Mouse (Mus musculus) hematopoietic stem cell, adult 5-6 weeks (primary cell): ENCODE data around the gene Dusp28. TPM values are rescaled to one million over a fixed set of nuclear protein-coding genes. Genes with fewer than 3 reads are reported as not detected.

Experiments used
- total RNA-seq: library from RNA; stranded (forward); fragments of 172-1452, 232-1000 nt; gene quantifications from 2 replicates; pipeline ENCODE4 v1.2.3, GENCODE M21; 2017

Dusp28 gene
- total RNA-seq, 1 experiment from 2014 or later = 6.1 TPM

Other genes starting within 250 kb of the Dusp28 start
- 1.9 and 11.2 TPM in 2 replicates for gene Gpc1, start 75.3 kb upstream of the Dusp28 start, total RNA-seq
- not detected in 2 replicates for gene Ankmy1, start 4.1 kb upstream of the Dusp28 start, total RNA-seq
- gene Rnpepl1, start 3.8 kb downstream of the Dusp28 start, total RNA-seq = 11.6 and 21.4 TPM in 2 replicates
- gene Capn10, start 27.4 kb downstream of the Dusp28 start, total RNA-seq = 9.8 and 17.3 TPM in 2 replicates
- 1.5 and 2.1 TPM in 2 replicates for gene Gpr35, start 43.9 kb downstream of the Dusp28 start, total RNA-seq
- gene Aqp12, start 99.4 kb downstream of the Dusp28 start, total RNA-seq = not detected in 2 replicates
- not detected in 2 replicates for gene Kif1a, start 195.0 kb downstream of the Dusp28 start, total RNA-seq
- gene Agxt, start 228.3 kb downstream of the Dusp28 start, total RNA-seq = not detected in 2 replicates